ENCODE assay signal across 11 mouse cellular contexts in genomic region chr7:131846066-131846905, GRCm38 (mm10).
DNase-seq lines count a peak whose midpoint lies in the region; ATAC-seq and TF ChIP-seq lines count a peak whose summit lies in the region.
"Had no signal": no experiment of that assay in that cellular context is flagged by ENCODE, and none has a peak within 500 bp of the region (broad histone marks: within the 10 kb centered on the region; RNA-seq: fewer than 3 reads in every experiment).

No protein-coding gene starts in this region.

- no peak overlapping the region for H3K4me3 ChIP-seq in kidney, postnatal 0 days (replicated peaks; ENCODE audit: low read depth, low read length)
- H3K4me3 ChIP-seq in kidney, embryonic 14.5 days (ENCODE audit: low read length) = no peak overlapping the region
- H3K4me3 ChIP-seq in forebrain, postnatal 0 days (ENCODE audit: low read depth, low read length) = no peak overlapping the region
- H3K4me3 ChIP-seq in midbrain, embryonic 12.5 days = no peak overlapping the region
- H3K4me3 ChIP-seq: limb, embryonic 13.5 days had no signal

- H3K36me3 ChIP-seq in kidney, postnatal 0 days (ENCODE audit: insufficient read depth, low read length) = no peaks in the 10 kb centered on the region
- no peaks in the 10 kb centered on the region for H3K36me3 ChIP-seq in kidney, embryonic 14.5 days (ENCODE audit: control insufficient read depth, insufficient read depth, low read length)
- H3K36me3 ChIP-seq in forebrain, postnatal 0 days (ENCODE audit: insufficient read depth) = no peaks in the 10 kb centered on the region
- H3K36me3 ChIP-seq in midbrain, embryonic 12.5 days = no peaks in the 10 kb centered on the region
- H3K36me3 ChIP-seq: limb, embryonic 13.5 days had no signal

- H3K27me3 ChIP-seq in kidney, postnatal 0 days (ENCODE audit: insufficient read depth, low read length) = no peaks in the 10 kb centered on the region
- H3K27me3 ChIP-seq in kidney, embryonic 14.5 days (ENCODE audit: control insufficient read depth, insufficient read depth, low read length) = no peaks in the 10 kb centered on the region
- no peaks in the 10 kb centered on the region for H3K27me3 ChIP-seq in forebrain, postnatal 0 days (ENCODE audit: insufficient read depth, low read length)
- peaks cover 68% of the 10 kb centered on the region for H3K27me3 ChIP-seq in midbrain, embryonic 12.5 days

- ATAC-seq in kidney, postnatal 0 days (replicated peaks; ENCODE audit: low FRiP score, low read depth) = no peak
- ATAC-seq in kidney, embryonic 14.5 days (ENCODE audit: low FRiP score, low TSS enrichment) = no peak
- peak; percentile 50; the same call in 1 of the 2 replicates for ATAC-seq in forebrain, postnatal 0 days
- no peak for ATAC-seq in midbrain, embryonic 12.5 days (ENCODE audit: low FRiP score, low read depth)

- H3K9me3 ChIP-seq in kidney, postnatal 0 days (replicated peaks; ENCODE audit: low read length) = no peaks in the 10 kb centered on the region
- H3K9me3 ChIP-seq in kidney, embryonic 14.5 days (ENCODE audit: control insufficient read depth, low read length) = no peaks in the 10 kb centered on the region
- no peaks in the 10 kb centered on the region for H3K9me3 ChIP-seq in forebrain, postnatal 0 days (ENCODE audit: low read length)
- H3K9me3 ChIP-seq in midbrain, embryonic 12.5 days = no peaks in the 10 kb centered on the region
- H3K9me3 ChIP-seq: limb, embryonic 13.5 days had no signal

- H3K27ac ChIP-seq in kidney, postnatal 0 days = no peak overlapping the region
- H3K27ac ChIP-seq in kidney, embryonic 14.5 days (ENCODE audit: low read depth, low read length) = no peak overlapping the region
- H3K27ac ChIP-seq in forebrain, postnatal 0 days (ENCODE audit: low read depth, low read length) = no peak overlapping the region
- H3K27ac ChIP-seq in midbrain, embryonic 12.5 days (replicated peaks) = peak overlapping the region; percentile 54
- H3K27ac ChIP-seq: limb, embryonic 13.5 days had no signal

- no peaks in the 10 kb centered on the region for H3K4me1 ChIP-seq in kidney, postnatal 0 days (replicated peaks; ENCODE audit: insufficient read depth, low read length)
- peaks cover 8% of the 10 kb centered on the region; the same call in 1 of the 2 replicates for H3K4me1 ChIP-seq in kidney, embryonic 14.5 days (ENCODE audit: control insufficient read depth, insufficient read depth, low read length)
- no peaks in the 10 kb centered on the region for H3K4me1 ChIP-seq in forebrain, postnatal 0 days (ENCODE audit: insufficient read depth)
- peaks cover 22% of the 10 kb centered on the region for H3K4me1 ChIP-seq in midbrain, embryonic 12.5 days
- H3K4me1 ChIP-seq: limb, embryonic 13.5 days had no signal

- H3K9ac ChIP-seq in kidney, postnatal 0 days (ENCODE audit: low read depth, low read length) = no peak overlapping the region
- no peak overlapping the region for H3K9ac ChIP-seq in kidney, embryonic 14.5 days (ENCODE audit: low read depth, low read length)
- H3K9ac ChIP-seq in forebrain, postnatal 0 days = no peak overlapping the region
- H3K9ac ChIP-seq in midbrain, embryonic 12.5 days (replicated peaks) = no peak overlapping the region; the same call in 1 of the 2 replicates
- H3K9ac ChIP-seq: limb, embryonic 13.5 days had no signal

- DNase-seq in kidney, postnatal 0 days (ENCODE audit: low spot score) = peak; percentile 29
- peak; percentile 30 for DNase-seq in forebrain, postnatal 0 days
- DNase-seq in testis, postnatal 14 days (ENCODE audit: low spot score) = peak; percentile 28
- no peak for DNase-seq in layer of hippocampus, adult 11-12 months (ENCODE audit: low spot score)
- DNase-seq in kidney, postnatal 14 days = no peak
- no peak for DNase-seq in cerebellum, postnatal 14 days
- DNase-seq: cerebellum, adult 9-10 months; spleen, adult 18-20 months had no signal

- H3K4me2 ChIP-seq in kidney, postnatal 0 days (ENCODE audit: low read length) = peak overlapping the region; percentile 13; the same call in 1 of the 2 replicates
- H3K4me2 ChIP-seq in kidney, embryonic 14.5 days (replicated peaks; ENCODE audit: low read depth, low read length) = no peak overlapping the region
- no peak overlapping the region for H3K4me2 ChIP-seq in forebrain, postnatal 0 days (ENCODE audit: low read depth)
- no peak overlapping the region; the same call in 1 of the 2 replicates for H3K4me2 ChIP-seq in midbrain, embryonic 12.5 days (replicated peaks)
- H3K4me2 ChIP-seq: limb, embryonic 13.5 days had no signal

- WGBS in kidney, postnatal 0 days = 23% methylated on average over 20 of the region's 20 CpGs
- WGBS in kidney, embryonic 14.5 days = 20% methylated on average over 20 of the region's 20 CpGs
- WGBS in forebrain, postnatal 0 days = 26% methylated on average over 20 of the region's 20 CpGs
- 44% methylated on average over 20 of the region's 20 CpGs for WGBS in midbrain, embryonic 12.5 days

- no peak for TF ChIP-seq CTCF in kidney, postnatal 0 days (IDR thresholded peaks at IDR 0.05; ENCODE audit: low read depth)
- no peak for TF ChIP-seq CTCF in forebrain, postnatal 0 days (IDR thresholded peaks at IDR 0.05; ENCODE audit: low read depth)

Comparison
In these comparisons a context has a peak if more than half of its experiments do, and no peak if none do; other contexts are left out.
1. DNase-seq: peak in kidney, postnatal 0 days (single experiment), forebrain, postnatal 0 days (single experiment) and testis, postnatal 14 days (single experiment); none in layer of hippocampus, adult 11-12 months (single experiment), kidney, postnatal 14 days (single experiment) and cerebellum, postnatal 14 days (0 of 2).